Mouse (Mus musculus): ENCODE measurements around the gene Pgk1.

The Pgk1 gene

DNA sequence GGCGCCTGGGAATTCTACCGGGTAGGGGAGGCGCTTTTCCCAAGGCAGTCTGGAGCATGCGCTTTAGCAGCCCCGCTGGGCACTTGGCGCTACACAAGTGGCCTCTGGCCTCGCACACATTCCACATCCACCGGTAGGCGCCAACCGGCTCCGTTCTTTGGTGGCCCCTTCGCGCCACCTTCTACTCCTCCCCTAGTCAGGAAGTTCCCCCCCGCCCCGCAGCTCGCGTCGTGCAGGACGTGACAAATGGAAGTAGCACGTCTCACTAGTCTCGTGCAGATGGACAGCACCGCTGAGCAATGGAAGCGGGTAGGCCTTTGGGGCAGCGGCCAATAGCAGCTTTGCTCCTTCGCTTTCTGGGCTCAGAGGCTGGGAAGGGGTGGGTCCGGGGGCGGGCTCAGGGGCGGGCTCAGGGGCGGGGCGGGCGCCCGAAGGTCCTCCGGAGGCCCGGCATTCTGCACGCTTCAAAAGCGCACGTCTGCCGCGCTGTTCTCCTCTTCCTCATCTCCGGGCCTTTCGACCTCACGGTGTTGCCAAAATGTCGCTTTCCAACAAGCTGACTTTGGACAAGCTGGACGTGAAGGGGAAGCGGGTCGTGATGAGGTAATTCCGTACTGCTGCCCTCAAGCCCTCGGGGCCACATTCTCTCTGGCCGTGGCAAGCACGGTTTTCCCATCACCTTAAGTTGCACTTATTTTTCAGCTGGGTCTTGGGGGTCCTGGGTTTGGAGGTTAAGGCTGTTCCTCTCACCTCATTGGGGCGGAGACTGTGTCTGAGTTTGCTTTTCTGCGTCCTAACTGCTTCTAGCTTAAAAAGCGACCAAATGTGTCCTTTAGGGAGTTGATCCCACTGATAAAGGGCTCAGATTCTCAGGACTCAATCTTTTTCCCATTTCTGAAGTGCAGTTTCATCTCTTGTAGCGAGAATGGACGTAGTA, at the start of gene Pgk1:
TSS of gene Pgk1 (plus strand) at position 388 of the 937 bp plus-strand sequence.
- in situ Hi-C loops (cut with MboI, MseI): loop anchor here in 1 of 2 experiments (25.0 kb wide), 1 partner anchor 1075 kb away; the partner anchor contains the start of gene Magee1

DNA sequence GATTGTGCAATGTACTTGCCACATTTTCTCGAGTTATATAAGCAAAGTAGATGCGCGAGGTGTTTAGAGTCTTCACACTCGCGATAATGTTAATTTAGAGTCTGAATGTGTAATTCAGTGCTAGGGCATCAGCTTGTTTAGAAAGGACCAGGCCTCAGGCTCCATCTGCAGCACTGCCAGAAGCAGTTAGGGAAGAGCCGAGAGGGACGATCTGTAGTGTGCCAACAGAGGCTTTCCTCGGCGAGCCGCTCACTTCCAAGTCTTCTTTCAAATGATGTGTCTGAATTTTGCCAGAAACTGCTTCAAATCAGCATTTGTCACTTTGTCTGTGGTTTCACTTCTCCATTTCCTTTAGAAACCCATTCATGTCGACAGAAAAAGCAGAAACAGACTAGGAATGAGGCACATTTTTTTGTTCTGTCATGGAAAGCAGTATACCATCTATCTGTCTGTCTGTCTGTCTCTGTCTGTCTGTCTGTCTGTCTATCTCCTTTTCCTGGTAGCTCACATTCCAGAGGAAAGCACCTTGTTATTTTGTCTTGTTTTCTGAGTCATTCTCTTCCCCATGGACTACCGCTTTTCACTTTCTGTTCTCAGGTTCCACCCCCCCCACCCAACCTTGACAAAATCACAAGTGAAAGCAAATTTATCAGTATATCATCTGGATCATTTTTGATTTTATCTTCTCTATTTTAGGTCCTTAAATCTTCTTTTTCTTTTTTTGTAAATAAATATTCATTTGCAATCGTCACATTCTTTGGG, 47.4 kb upstream of the Pgk1 start:
- in situ Hi-C loops (cut with MboI, MseI): no loop called here

DNA sequence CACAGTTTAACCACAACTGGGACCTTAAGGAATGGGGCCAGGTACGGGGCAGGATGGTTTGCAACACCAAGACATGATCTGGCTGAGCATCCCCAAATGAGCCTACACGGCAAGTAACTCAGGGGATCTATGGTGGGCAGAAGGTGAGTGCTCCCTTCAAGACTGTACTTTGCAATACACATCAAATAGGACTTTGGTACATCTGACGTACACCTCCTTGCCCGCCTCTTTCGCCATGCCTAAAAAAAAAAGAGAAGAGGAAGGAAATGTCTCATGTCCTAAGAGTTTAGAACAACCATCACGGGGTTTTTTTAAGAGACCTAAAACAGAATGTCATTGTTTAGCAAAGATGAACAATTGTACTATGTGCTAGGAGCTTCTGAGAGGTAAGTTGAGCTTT, 44.0 kb upstream of the Pgk1 start, which contains the start of gene Tlr13:
TSS of gene Tlr13 (plus strand) at position 269 of the 400 bp plus-strand sequence.
- in situ Hi-C loops (cut with MboI, MseI): no loop called here

DNA sequence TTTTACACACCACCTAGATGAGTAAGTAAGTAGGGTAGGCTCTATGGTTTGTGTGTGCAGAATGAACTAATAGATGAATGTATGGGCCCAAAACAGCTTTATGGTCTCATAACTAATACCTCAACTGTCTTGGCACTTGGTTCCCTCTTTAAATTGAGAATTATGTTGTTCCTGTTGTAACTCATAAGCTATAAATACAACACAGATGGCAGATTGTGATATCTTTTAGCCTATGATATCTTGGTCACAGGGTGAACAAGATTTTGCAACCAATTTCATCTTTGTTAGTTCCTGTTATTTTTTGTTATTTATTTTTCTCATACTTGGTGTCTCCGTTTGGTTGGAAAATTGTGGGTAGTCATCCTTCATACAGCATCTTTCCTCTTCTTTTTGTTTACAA, 38.7 kb upstream of the Pgk1 start:
- in situ Hi-C loops (cut with MboI, MseI): no loop called here

DNA sequence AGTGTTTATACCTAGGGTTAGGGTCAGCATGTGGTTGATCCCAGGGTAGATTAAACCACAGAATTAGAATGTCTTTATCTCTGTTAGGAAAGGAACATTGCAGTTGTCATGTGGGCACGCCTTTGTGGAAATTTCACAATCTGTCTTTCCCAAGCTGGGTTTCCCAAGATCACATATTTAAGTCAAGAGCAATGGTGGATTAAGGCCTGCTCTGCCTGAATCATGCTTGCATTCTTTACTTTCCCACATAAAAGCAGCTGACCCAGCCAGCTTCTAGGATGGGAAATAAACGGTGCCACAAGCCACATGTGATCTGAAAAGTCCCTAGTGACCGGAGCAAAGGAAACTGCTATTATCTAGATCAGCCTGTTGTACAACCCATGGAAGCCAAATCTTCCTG, 37.4 kb upstream of the Pgk1 start:
- in situ Hi-C loops (cut with MboI, MseI): no loop called here

DNA sequence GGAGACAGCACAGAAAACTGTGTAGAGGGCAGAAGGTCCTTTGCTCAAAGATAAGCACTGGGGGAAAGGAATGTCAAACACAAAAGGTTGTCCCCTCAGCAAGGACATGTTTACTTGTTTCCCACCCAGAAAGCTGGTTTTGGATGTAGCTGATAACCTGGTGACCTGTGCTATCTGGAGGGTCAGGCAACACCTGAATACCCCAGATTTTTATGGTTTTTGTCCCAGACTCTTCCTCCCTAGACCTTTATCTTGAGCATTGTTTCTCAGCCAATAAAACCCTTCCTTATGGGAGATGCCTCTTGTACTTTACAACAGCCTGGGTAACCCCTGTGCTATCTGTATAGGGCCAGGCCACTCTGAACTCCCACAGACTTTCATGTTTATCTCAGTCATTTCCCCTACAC, 32.7 kb upstream of the Pgk1 start:
- in situ Hi-C loops (cut with MboI, MseI): no loop called here

DNA sequence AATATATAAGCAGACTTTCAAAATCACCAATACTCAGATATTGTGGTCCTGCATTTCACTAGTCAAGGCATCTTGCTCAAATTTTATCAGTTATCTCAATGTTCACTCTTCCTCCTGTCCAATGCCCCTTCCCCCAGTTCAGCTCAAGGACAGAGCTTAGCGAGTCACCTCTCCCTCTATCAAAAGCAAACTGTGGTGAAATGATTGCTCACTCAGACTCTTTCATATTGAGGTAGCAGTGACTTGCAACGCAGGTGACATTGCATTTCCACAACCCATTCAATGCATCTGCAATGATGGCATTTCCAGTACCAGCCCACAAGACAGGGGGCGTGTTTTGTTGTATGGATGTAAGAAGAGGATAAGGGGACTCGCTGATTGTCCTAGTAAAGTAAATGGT, 31.0 kb upstream of the Pgk1 start:
- in situ Hi-C loops (cut with MboI, MseI): no loop called here

DNA sequence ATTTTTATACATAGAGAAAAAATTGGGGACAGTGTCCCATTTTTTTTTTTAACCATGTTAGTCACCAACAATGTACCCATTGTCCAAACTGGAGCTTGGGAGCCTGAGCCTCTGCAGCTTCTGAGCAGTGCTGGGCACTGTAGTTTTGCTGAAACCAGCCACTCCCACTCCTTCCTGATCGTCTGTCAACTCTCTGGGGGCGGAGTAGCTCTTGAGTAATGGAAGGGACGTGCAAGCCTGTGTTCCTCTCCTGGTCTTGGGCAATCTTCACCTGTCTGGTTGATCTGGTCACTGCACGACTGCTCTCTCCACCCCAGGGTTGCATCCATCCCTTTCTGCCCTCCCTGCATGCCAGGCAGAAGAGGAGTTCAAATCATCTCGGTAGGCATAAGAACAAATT, 22.9 kb upstream of the Pgk1 start:
- in situ Hi-C loops (cut with MboI, MseI): no loop called here

DNA sequence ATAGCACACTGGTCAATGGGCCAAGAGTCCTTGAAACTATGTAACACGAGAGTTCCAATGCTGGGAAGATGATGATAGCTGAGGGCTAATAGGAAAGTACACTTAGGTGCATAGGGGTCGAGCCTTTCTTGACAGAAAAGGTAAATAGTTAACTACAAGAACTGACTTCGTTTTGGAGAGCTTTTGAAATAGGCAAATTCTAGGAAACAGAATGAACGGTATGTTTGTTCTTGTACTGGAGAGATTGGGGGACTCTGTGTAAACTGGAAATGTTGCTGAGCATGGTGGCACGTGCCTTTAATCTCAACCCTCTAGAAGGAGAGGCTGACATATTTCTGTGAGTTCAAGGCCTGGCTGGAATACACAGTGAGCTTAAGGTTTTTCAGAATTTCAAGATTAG, 22.3 kb upstream of the Pgk1 start:
- in situ Hi-C loops (cut with MboI, MseI): no loop called here

DNA sequence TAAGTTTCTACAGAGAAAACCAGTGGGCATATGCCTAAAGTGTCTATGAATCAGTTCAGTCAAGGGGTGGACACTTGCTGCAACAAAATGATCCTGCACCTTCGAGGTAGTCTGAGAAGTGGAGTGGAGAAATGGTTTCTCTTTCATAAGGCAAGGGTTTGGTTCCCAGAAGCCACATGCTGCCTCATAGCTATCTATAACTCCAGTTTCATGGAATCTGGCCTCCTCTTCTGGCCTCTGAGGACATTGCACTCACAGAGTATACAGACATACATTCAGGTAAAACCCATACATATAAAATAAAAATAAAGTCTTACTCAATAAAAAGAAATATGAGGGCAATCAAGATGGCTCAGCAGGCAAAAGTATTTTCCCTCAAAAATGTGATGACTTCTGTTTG, 21.8 kb upstream of the Pgk1 start:
- in situ Hi-C loops (cut with MboI, MseI): loop anchor here in 1 of 2 experiments (5.0 kb wide), 1 partner anchor 148 kb away; the partner anchor contains the start of gene Cox7b

DNA sequence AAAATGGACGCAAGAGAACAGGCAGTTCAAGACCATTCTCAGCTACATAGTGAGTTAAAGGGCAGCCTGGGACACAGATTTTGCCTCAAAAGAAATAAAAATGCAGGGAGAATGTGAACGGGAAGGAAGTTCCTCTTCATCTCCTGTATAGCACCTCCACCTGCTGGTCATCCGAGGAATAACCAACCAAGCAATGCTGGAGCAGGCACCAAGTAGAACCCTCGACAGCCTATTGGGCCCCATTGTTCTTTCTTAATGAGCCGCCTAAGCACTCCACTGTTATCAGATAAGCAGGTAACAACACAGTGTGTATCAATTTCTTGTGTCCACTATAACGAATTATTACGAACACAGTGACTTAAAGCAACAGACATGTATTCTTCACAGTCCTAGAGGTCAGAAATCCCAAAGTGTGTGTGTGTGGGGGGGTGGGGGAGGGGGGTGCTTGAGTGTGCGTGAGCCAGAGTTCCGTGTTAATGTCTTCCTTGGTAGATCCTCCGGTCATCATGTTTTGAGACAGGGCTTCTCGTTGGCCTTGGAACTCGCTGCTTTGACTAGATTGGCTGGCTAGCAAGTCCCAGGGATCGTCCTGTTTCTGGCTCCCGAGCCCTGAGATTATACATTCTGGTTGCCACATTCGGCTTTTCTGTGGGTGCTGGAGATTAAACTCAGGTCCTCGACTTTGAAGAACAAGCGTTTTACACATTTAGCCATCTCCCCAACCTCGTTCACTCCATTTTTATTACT, 15.6 kb upstream of the Pgk1 start:
- in situ Hi-C loops (cut with MboI, MseI): no loop called here

DNA sequence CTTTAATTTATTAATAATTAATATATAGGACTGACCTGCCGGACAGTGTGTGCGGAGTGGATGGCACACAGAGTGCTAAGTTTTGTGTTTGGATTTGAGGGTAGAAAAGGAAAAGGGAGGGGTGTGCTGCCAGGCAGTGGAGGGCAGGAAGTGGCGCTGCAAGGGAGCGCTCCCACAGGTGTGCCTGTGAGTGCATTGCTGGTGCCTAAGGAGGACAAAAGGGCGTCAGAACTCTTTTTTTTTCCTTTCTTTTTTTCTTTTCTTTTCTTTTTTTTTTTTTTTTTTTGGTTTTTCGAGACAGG, 15.1 kb upstream of the Pgk1 start:
- in situ Hi-C loops (cut with MboI, MseI): no loop called here

DNA sequence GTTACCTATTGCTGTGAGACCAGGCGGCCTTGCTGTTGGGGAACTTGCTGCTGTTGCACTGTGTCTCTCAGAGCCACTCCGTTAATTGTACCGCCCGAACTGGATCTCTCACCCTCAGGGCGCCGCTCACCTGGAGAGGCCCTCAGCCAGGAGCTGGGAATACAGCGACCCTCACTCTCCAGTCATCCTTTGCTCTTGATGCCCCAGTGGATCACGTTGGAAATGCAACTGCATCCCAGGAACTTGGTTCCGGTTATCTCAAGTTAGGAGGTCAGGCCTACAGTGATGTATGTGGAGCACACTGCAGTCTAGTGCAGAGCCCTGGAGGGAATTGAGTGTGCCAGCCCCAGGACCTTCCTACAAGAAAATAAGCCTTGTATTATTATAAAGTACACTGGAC, 10.6 kb upstream of the Pgk1 start:
- in situ Hi-C loops (cut with MboI, MseI): loop anchor here in 1 of 2 experiments (25.0 kb wide), 1 partner anchor 1064 kb away; the partner anchor contains the start of gene Magee1

DNA sequence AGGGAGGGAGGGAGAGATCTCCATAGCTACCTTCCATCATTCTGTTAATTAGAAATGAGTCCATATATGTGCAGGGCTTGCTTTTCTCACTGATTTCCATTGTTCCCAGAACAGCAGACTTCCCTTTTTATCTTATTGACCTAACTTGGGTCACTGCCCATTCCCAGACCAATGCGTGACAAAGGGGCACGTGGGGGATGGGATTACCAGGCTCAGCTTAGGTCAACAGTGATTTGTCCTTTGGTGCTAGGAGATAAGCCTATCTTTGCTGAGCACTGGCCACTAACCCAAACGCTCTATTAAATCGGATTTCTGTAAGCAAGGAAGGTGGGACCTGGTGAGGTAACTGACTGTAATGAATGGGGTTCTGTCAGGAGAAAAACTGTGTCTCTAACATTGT, 2.6 kb upstream of the Pgk1 start:
- in situ Hi-C loops (cut with MboI, MseI): loop anchor here in 1 of 2 experiments (25.0 kb wide), 1 partner anchor 1072 kb away; the partner anchor contains the start of gene Magee1

DNA sequence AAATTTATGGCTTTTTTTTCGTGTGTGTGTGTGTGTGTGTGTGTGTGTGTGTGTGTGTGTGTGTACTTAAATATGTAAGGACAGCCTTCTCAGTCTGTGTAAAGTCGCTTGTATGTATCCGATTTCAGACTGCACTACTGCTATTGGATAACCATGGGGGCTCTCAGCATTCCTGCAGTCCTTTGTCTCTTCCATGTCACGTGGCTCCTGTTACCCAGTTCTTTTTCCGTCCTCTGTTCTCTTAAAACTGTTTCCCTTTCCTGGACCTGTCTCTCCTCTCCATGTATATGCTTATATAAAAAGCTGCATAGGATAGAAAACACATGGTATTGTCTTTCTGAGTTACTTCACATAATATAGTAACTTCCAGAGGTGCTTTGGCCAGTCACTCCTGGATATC, 1.2 kb upstream of the Pgk1 start:
- in situ Hi-C loops (cut with MboI, MseI): loop anchor here in 1 of 2 experiments (25.0 kb wide), 1 partner anchor 1073 kb away; the partner anchor contains the start of gene Magee1

DNA sequence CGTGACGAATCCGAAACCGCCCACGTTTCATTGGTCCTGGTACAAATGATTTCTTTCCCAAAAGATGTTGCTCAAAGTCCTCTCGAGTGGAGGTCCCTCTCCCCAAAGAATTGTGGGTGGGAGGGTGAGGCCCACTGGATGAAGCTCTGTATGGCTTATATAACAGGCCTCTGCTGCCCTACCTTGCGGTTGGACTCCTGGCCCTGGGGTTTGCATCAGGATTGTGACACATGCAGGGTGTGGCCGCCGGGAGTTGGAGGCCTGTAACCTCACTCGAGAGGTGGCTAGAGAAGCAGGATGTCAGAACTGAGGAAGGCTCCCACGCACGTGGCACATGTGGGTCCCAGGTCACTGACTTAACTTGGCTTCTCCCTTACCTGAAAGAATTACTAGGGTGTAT, 837 bp downstream of the Pgk1 start:
- in situ Hi-C loops (cut with MboI, MseI): loop anchor here in 1 of 2 experiments (25.0 kb wide), 1 partner anchor 1075 kb away; the partner anchor contains the start of gene Magee1

DNA sequence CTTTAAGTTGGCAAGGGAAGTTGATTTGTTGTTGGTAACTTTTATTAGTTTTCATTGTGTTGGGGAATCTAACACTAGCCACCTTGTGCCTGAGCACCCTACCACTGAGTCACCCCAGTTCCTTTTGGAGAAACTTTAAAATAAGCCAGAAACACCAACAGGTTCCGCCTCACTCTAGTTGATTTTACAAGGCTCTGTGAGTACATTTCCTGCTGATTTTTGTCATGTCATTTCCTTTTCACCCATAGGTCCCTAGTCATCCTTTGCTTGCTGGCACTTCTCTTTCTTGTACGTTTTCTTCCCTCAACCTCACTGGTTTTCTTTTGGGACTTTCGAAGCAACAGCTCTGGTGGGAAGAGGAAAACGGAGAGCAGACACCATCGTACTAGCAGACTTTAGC, 2.5 kb downstream of the Pgk1 start:
- in situ Hi-C loops (cut with MboI, MseI): loop anchor here in 1 of 2 experiments (25.0 kb wide), 1 partner anchor 1077 kb away; the partner anchor contains the start of gene Magee1

DNA sequence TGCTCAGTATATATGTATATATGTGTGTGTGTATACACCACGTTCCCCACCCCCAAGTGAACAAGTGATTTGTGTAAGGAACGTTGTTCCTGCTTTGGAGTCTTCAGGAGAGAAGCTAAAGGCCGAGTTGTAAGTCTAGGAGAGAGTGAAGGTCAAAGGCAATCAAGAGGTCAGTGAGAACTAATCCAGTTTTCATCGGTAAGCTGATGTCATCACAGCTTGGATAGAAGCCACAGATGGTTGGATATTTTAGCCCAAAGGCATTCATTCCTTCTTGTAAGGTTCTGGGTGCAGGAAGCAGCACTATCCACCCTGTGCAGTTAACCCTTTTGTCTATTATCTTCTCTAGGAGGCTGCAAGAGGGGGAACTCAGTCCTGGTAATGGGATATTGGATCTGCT, 3.2 kb downstream of the Pgk1 start:
- in situ Hi-C loops (cut with MboI, MseI): loop anchor here in 1 of 2 experiments (10.0 to 25.0 kb wide), 2 partner anchors 1078 to 1095 kb away; partner anchors contain the start of gene Magee1

DNA sequence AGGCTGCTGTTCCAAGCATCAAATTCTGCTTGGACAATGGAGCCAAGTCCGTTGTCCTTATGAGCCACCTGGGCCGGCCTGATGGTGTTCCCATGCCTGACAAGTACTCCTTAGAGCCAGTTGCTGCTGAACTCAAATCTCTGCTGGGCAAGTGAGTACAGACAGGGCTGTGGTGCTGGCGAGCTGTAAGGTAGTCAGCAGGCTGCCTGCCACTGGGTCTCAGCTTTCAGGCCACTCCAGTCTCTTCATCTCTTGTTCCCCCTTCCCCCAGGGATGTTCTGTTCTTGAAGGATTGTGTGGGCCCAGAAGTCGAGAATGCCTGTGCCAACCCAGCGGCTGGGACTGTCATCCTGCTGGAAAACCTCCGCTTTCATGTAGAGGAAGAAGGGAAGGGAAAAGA, 7.5 kb downstream of the Pgk1 start:
- in situ Hi-C loops (cut with MboI, MseI): loop anchor here in 1 of 2 experiments (10.0 to 25.0 kb wide), 2 partner anchors 1082 to 1090 kb away; partner anchors contain the start of gene Magee1

DNA sequence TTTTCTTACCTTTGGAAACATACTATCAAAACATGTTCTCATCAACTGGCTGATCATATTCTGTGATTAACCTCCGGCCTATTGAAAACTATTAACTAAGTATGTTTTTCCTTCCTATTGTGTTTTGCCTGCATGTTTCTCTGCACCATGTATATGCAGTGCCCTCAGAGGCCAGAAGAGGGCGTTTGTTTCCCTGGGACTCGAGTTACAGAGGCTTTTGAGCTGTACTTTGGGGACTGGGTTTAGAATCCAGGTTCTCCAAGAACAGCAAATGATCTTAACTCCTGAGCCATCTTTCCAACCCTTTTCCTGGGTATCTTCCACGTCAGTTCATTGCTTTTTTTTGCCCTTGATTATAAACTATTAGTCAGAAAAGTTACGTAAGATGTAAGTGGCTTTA, 10.4 kb downstream of the Pgk1 start:
- in situ Hi-C loops (cut with MboI, MseI): loop anchor here in 1 of 2 experiments (10.0 to 25.0 kb wide), 2 partner anchors 1085 to 1087 kb away; partner anchors contain the start of gene Magee1

DNA sequence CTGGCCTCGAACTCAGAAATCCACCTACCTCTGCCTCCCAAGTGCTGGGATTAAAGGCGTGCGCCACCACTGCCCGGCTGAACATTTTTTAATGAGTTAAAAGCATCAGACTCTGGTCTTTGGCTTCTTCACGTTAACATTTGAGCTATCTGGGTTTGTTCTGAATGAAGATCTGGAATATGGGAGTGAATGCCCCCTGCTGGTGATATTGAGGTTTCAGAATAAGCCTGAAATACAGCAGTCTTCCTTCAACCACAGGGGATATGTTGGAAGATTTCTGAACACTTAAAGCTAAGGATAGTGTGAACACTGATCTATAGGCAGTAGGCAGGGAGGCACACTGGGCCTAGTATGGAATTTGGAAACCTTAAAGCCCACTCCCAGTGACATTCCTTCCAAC, 12.0 kb downstream of the Pgk1 start:
- in situ Hi-C loops (cut with MboI, MseI): loop anchor here in 1 of 2 experiments (10.0 to 25.0 kb wide), 2 partner anchors 1086 to 1087 kb away; partner anchors contain the start of gene Magee1

All from T-helper 17 cell (primary cell).